Mouse (Mus musculus) heart, embryonic 12.5 days (tissue): ENCODE results near the gene Pptc7. TPM values are rescaled to one million over a fixed set of nuclear protein-coding genes. Genes with fewer than 3 reads are reported as not detected.

ENCODE experiments used
- ATAC-seq: fragments of 200-750 bp; cut with Nextera tagmentation; 2 replicates; pipeline ENCODE4 v1.8.0; 2017; ENCODE audit warnings: moderate TSS enrichment, moderate library complexity; ENCODE audit not compliant: insufficient number of reproducible peaks, low FRiP score
- H3K27ac ChIP-seq: fragments of 300-500 bp; sonication (generic); 2 replicates; pipeline ENCODE4 v1.5.1; 2016; ENCODE audit warnings: mild to moderate bottlenecking, moderate library complexity; ENCODE audit not compliant: poor library complexity, severe bottlenecking
- H3K27me3 ChIP-seq: fragments of 300-500 bp; sonication (generic); replicated peaks from 2 replicates; pipeline ENCODE4 v1.6.1; 2016; ENCODE audit warnings: mild to moderate bottlenecking, moderate library complexity
- H3K36me3 ChIP-seq: fragments of 300-500 bp; sonication (generic); 2 replicates; pipeline ENCODE4 v1.6.1; 2016; ENCODE audit warnings: mild to moderate bottlenecking, moderate library complexity
- H3K4me1 ChIP-seq: fragments of 300-500 bp; sonication (generic); replicated peaks from 2 replicates; pipeline ENCODE4 v1.6.1; 2016; ENCODE audit warnings: mild to moderate bottlenecking
- H3K4me2 ChIP-seq: fragments of 300-500 bp; sonication (generic); 2 replicates; pipeline ENCODE4 v1.6.1; 2016; ENCODE audit warnings: mild to moderate bottlenecking, moderate library complexity
- H3K4me3 ChIP-seq: fragments of 300-500 bp; sonication (generic); 2 replicates; pipeline ENCODE4 v1.5.1; 2016; ENCODE audit warnings: mild to moderate bottlenecking
- H3K9ac ChIP-seq: fragments of 300-500 bp; sonication (generic); 2 replicates; pipeline ENCODE4 v1.6.1; 2016; ENCODE audit warnings: mild to moderate bottlenecking, moderate library complexity
- H3K9me3 ChIP-seq: fragments of 300-500 bp; sonication (generic); replicated peaks from 2 replicates; pipeline ENCODE4 v1.6.1; 2016; ENCODE audit warnings: mild to moderate bottlenecking, moderate library complexity
- WGBS: fragments of 180-500 bp; shearing (Covaris S2); methylation state at CpG from one replicate; pipeline ENCODE4 v1.1.7; 2016; 5-methylcytosine and 5-hydroxymethylcytosine counted together
- polyA plus RNA-seq: library from polyadenylated mRNA; unstranded; fragments of >200 nt; fragmentation: Nextera tagmentation; extraction: Ambion mirVana; gene quantifications from 2 replicates; pipeline ENCODE4 v1.2.1, GENCODE M21; 2016

Gene Pptc7
- polyA plus RNA-seq, 1 experiment from 2014 or later, result 13.4 TPM

GRCm38 (mm10) chr5:122334682-122335081 is 50.5 kb downstream of the Pptc7 start:
- no peak overlapping the region for H3K4me3 ChIP-seq
- H3K9me3 ChIP-seq, result no peaks in the 10 kb centered on the region
- no peak overlapping the region for H3K27ac ChIP-seq
- H3K9ac ChIP-seq, result no peak overlapping the region
- no peaks in the 10 kb centered on the region for H3K27me3 ChIP-seq
- no peak overlapping the region for H3K4me2 ChIP-seq
- H3K4me1 ChIP-seq, result no peaks in the 10 kb centered on the region
- WGBS, result 60% methylated on average over 3 of the region's 3 CpGs
- no peaks in the 10 kb centered on the region for H3K36me3 ChIP-seq
- ATAC-seq, result no peak

DNA sequence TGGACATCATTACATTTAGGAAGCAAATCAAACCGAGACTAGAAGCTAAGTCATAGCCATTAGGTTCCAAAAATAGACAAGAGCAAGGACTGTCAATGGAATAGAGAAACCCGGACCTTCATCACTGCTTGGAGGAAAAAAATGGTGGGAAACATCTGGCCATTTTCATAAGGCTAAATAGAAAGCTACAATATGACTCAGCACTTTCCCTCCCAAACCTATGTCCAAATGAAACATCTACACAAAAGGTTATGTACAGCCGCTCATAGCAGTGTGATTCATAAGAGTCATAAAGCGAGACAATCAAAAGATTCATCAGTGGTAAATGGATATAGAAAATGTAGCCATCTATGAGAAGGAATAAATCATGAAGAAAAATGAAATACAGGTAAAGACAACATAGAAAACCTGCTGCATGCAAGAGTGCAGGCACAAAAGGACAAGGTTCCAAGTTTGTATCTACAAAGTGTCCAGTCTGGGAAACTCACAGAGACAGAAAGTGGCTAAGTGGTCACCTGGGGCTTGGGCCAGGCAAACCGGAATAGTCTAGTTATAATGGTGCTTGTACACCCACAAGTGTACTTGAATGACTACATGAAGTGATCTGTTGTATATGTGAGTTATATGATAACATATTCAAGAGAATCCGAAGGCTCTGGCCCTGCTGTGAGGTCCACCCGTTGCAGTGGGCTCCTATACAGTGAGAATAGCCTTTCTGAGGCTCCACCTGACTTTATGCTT is 52.6 kb downstream of the Pptc7 start:
- Histone ChIP-seq H3K4me1 (no peaks in the 10 kb centered on the region), H3K4me3 (no peak overlapping the region), H3K27me3 (no peaks in the 10 kb centered on the region), H3K27ac (no peak overlapping the region), H3K9ac (no peak overlapping the region), H3K9me3 (no peaks in the 10 kb centered on the region), H3K4me2 (no peak overlapping the region), H3K36me3 (no peaks in the 10 kb centered on the region)
- WGBS, result 85% methylated on average over 7 of the region's 7 CpGs
- no peak for ATAC-seq

- H3K4me1 ChIP-seq, result no peaks in the 10 kb centered on the region
- no peak overlapping the region for H3K9ac ChIP-seq
- 0 out of 2 replicates have a peak, but pooled peaks cover 8% of the 10 kb centered on the region for H3K9me3 ChIP-seq
- no peak overlapping the region for H3K4me2 ChIP-seq
- H3K36me3 ChIP-seq, result no peaks in the 10 kb centered on the region
- no peak overlapping the region for H3K4me3 ChIP-seq
- no peak overlapping the region for H3K27ac ChIP-seq
- H3K27me3 ChIP-seq, result no peaks in the 10 kb centered on the region
- WGBS, result 58% methylated on average over 1 of the region's 1 CpGs
- ATAC-seq, result no peak
Observed at GRCm38 (mm10) chr5:122342874-122343273, 58.7 kb downstream of the Pptc7 start.

DNA sequence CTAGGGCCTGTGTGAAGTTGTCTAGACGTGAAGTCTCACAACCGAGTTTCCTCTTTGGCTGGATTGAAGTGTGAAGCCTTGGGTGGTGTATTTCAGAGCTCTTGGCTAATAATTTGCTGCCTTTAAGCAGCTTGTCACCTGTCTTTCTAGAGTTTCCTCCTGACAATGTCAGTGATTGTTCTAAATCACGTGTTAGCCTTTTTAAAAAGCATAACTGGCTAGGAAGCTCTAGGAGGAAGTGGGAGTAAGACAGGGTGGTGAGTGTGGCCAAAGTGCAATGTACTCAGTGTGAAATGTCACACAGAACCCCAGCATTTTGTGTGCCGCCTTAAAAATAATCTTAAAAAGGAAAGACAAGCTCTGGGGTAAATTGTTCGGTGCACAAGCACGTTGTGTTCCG is 59.6 kb downstream of the Pptc7 start:
- WGBS, result 53% methylated on average over 7 of the region's 7 CpGs
- Histone ChIP-seq H3K9ac (no peak overlapping the region), H3K9me3 (0 out of 2 replicates have a peak, but pooled peaks cover 8% of the 10 kb centered on the region), H3K4me1 (no peaks in the 10 kb centered on the region), H3K4me2 (no peak overlapping the region), H3K4me3 (no peak overlapping the region), H3K36me3 (no peaks in the 10 kb centered on the region), H3K27me3 (no peaks in the 10 kb centered on the region), H3K27ac (no peak overlapping the region)
- no peak for ATAC-seq

DNA sequence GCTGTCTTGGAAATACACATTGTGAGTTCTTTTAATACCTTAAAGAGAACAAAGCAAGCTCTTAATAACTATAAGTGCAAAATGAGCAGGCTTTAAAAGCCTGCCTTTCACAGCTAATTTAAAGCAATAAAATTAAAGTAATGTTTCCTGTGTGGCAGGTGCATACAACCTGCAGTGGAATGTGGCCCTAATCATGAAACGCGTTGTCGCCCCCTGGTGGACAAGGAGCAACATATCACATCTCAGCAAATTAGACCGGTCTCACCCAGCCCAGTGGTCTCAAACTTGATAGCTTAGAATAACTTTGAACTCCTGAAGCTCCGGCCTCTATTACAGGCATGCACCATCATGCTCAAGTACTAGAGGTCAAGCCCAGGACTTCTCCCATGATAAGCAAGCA is 60.1 kb downstream of the Pptc7 start:
- H3K36me3 ChIP-seq, result no peaks in the 10 kb centered on the region
- ATAC-seq, result no peak
- H3K4me1 ChIP-seq, result no peaks in the 10 kb centered on the region
- H3K27ac ChIP-seq, result no peak overlapping the region
- WGBS, result 9% methylated on average over 5 of the region's 5 CpGs
- 0 out of 2 replicates have a peak, but pooled peaks cover 8% of the 10 kb centered on the region for H3K9me3 ChIP-seq
- no peak overlapping the region for H3K4me3 ChIP-seq
- H3K27me3 ChIP-seq, result no peaks in the 10 kb centered on the region
- H3K9ac ChIP-seq, result no peak overlapping the region
- H3K4me2 ChIP-seq, result no peak overlapping the region

- H3K9me3 ChIP-seq, result 0 out of 2 replicates have a peak, but pooled peaks cover 8% of the 10 kb centered on the region
- H3K4me3 ChIP-seq, result no peak overlapping the region
- no peak overlapping the region for H3K27ac ChIP-seq
- no peaks in the 10 kb centered on the region for H3K4me1 ChIP-seq
- H3K9ac ChIP-seq, result no peak overlapping the region
- no peaks in the 10 kb centered on the region for H3K36me3 ChIP-seq
- H3K27me3 ChIP-seq, result no peaks in the 10 kb centered on the region
- ATAC-seq, result no peak
- no peak overlapping the region for H3K4me2 ChIP-seq
- 76% methylated on average over 4 of the region's 4 CpGs for WGBS
Observed at GRCm38 (mm10) chr5:122345777-122346176, 61.6 kb downstream of the Pptc7 start.

- Histone ChIP-seq H3K4me3 (peak within 1 kb of the TSS; percentile 88), H3K27me3 (no peaks in the 10 kb centered on the region), H3K9me3 (no peaks in the 10 kb centered on the region), H3K36me3 (peaks cover 5% of the 10 kb centered on the region), H3K9ac (peak within 1 kb of the TSS; percentile 93), H3K27ac (peak within 1 kb of the TSS; percentile 86), H3K4me1 (peaks cover 4% of the 10 kb centered on the region), H3K4me2 (peak within 1 kb of the TSS; percentile 94)
- 2% methylated on average over 51 of the region's 51 CpGs for WGBS
- peak; percentile 94 for ATAC-seq
Observed at GRCm38 (mm10) chr5:122353807-122354491, 69.8 kb downstream of the Pptc7 start, which contains the start of the genes Rad9b and Vps29. Gene Rad9b, minus strand, starts transcription at chr5:122354233. Gene Vps29, plus strand, starts transcription at chr5:122354369.

DNA sequence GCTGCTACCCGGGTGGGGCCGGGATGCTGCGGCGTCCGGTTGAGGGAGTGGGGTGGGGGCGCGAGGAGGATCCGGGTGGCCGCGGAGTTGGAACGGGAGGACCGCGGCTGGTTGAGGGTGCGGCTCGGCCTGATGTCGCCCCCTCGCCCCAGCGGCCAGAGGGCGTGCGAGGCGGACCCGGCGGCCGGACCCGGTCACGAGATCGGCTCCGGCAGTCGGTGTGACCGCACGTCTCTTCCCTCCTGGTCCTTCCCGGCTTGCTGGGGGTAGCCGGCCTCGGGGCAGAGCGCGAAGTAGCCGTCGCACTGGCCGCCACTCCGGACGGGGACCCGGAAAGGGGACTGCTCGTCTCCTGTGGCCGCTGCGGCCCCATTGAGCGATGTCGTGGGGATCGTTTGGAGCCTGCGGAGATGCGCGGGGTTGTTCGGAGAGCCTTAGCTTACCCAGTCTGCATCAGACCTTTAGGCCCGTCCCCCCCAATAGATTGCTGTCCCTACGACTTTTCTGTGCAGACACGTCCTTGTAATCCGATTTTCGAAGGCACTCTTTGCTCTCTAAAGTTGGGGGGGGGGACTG is 70.4 kb downstream of the Pptc7 start:
- H3K27me3 ChIP-seq, result no peaks in the 10 kb centered on the region
- no peaks in the 10 kb centered on the region for H3K9me3 ChIP-seq
- peak overlapping the region; percentile 86 for H3K27ac ChIP-seq
- ATAC-seq, result peak; percentile 84
- peaks cover 8% of the 10 kb centered on the region for H3K36me3 ChIP-seq
- peak overlapping the region; percentile 94 for H3K4me2 ChIP-seq
- H3K4me1 ChIP-seq, result peaks cover 4% of the 10 kb centered on the region
- under 1% methylated on average over 55 of the region's 57 CpGs for WGBS
- peak overlapping the region; percentile 93 for H3K9ac ChIP-seq
- H3K4me3 ChIP-seq, result peak overlapping the region; percentile 88

- H3K4me1 ChIP-seq, result peaks cover 8% of the 10 kb centered on the region
- H3K9ac ChIP-seq, result peak within 1 kb of the TSS; percentile 87
- H3K27me3 ChIP-seq, result no peaks in the 10 kb centered on the region
- under 1% methylated on average over 34 of the region's 46 CpGs for WGBS
- peak; percentile 78 for ATAC-seq
- peak within 1 kb of the TSS; percentile 79 for H3K4me2 ChIP-seq
- peaks cover 36% of the 10 kb centered on the region for H3K36me3 ChIP-seq
- peak within 1 kb of the TSS; percentile 84 for H3K4me3 ChIP-seq
- H3K9me3 ChIP-seq, result no peaks in the 10 kb centered on the region
- H3K27ac ChIP-seq, result peak within 1 kb of the TSS; percentile 96
Observed at GRCm38 (mm10) chr5:122371591-122372191, 87.5 kb downstream of the Pptc7 start, which contains the start of gene Gpn3. Gene Gpn3, plus strand, starts transcription at chr5:122371876.

DNA sequence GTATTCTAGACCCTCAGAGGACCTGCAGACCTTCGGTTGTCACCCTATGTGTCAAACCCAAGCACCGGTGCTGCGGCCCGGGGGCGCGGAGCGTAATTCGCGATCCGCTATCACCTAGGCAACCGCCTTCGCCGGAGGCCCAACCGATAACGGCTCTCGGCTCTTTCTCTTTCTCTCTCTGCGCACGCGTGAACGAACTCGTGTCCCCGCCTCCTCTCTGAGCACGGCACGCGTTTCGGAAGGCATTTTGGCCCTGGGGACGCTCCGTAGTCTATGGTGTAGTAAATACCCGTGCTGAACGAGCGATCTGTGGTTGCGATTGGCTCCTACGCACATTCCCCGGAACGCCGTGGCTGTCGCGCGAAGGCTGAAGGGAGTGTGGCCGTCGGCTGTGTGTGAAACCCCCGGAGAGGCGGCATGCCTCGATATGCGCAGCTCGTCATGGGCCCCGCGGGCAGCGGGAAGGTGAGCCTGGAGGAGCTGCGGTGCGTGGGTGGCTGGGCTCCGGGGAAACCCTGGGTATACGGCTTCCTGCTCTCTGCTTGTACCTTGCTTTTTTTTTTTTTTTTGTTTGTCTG is 88.1 kb downstream of the Pptc7 start, which contains the start of gene Fam216a:
Gene Fam216a (minus strand): TSS at position 173 of the 578 bp plus-strand sequence.
- peak; percentile 94 for ATAC-seq
- peak within 1 kb of the TSS; percentile 84 for H3K4me3 ChIP-seq
- H3K27me3 ChIP-seq, result no peaks in the 10 kb centered on the region
- H3K27ac ChIP-seq, result peak within 1 kb of the TSS; percentile 96
- H3K4me1 ChIP-seq, result peaks cover 12% of the 10 kb centered on the region
- peak within 1 kb of the TSS; percentile 87 for H3K9ac ChIP-seq
- H3K9me3 ChIP-seq, result no peaks in the 10 kb centered on the region
- peaks cover 36% of the 10 kb centered on the region for H3K36me3 ChIP-seq
- peak within 1 kb of the TSS; percentile 79 for H3K4me2 ChIP-seq
- under 1% methylated on average over 53 of the region's 53 CpGs for WGBS
